Mouse (Mus musculus): Measurements from ENCODE around the gene Pou2f2.

The Pou2f2 gene

DNA sequence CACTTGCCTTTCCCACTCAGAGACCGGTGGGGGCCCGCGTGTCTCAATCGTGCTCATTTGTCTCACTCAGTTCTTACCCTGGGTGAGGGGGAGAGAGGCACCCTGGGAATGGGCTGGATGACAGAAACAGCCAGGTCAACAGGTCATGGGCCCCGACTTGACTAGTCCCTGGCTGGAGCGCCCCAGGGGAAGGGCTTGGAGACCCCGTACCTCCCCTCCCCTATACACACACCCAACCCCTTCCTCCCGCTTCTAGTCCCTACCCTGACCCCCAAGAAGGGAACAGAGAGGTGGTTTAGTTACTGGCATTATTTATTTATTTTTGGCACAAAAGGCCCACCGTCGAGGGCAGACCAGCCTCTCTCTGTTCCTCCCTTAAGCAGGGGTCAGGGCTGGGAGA, 91.0 kb downstream of the Pou2f2 start:
- DNase-seq = no peak

DNA sequence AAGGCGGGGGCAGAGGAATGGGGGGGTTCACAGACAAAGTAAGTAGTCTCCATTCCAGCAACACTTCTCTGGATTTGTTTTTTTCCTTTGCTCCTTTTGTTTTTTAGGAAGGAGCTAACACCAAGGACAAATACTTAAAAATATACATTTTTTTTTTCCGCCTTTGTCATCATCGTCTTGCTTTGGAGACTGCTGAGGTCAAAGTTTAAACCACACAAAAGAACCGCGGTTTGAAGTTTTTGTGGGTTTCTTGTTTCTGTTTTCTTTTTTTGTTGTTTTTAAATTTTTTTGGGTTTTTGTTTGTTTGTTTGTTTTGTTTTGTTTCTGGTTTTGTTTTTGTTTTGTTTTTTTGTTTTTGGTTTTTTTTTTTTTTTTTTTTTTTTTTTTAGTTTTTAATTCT, 91.6 kb downstream of the Pou2f2 start:
- DNase-seq = no peak

DNA sequence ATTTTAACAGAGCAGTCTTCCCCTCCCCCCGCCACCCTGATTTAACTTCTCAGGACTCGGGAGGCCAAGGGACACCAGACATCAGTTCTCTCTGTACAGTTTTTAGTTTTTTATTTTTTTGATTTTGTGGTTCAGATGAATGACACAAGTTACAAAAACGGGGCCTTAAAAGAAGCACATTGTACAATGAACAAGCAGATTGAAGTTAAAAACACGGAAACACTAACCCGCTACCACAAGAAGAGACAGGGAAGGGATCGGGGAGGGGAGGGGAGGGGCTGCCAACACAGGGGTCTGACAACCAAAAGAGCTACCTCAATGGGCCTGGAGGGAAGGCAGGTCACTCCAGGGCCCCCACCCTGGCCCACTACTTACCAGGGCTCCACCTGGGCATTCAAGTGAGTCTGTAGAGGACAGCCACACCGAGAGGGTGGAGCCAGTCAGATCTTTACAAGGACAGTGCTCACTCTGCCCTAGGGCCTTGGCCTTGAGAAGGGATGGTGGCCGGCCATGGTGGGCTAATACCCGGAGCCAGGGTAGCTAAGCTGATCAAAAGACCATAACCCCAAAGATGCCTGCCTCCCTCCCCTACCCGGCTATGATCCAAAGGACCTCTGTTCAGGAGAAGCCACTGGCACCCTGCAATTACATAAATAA, 92.1 kb downstream of the Pou2f2 start:
- DNase-seq = no peak

DNA sequence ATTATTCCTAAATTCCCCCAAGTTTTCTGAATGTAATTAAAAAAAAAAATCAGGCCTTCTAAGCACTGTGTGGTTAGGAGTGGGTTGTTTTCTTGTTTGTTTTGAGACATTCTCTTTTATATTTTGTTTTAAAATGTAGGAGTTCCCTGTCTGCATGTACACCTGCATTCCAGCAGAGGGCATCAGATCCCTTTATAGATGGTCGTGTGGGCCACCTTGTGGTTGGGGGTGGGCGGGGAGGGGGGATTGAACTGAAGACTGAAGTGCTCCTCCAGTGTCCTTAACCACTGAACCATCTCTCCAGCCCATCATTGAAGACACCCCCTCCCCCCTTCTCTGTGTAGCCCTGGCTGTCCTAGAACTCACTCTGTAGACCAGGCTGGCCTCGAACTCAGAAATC, 92.9 kb downstream of the Pou2f2 start:
- no peak for DNase-seq

DNA sequence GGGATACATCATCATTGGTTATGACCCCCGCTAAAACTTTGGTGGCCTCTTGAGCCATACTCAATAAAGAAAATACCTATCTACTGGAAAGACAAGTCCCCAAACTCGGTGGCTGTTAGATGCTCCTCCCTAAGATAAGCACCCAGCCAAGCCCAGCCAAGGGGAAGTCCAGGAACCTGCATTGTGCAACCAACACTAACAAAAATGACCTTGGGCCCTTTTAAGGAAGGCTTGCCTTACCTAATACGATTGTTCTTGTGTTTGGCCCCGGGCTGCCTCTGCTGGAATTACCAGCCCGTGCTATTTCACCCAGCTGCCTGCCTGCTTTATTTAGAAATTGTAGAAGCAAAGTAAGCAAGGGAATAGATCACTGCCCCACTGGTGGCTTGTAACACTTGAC, 94.9 kb downstream of the Pou2f2 start:
- DNase-seq = no peak

DNA sequence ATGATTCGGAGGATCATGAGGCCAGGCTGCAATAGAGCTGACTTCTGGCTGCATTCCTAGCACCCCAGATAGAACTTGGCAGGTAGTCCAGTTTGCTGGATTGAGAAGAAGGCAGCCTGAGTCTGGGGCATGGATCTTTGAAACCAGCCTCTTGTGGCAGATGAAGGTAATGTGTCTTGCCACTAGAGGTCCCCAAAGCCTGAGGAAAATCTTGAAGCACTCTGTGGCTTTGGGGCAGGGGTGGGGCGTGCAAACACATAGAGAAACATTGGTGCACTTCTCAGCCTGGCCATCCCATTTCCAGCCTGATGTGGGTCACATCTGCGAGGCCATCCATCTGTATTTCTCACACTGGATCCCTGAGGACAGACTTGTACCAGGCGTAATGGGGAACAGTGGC, 97.0 kb downstream of the Pou2f2 start:
- peak; percentile 77 for DNase-seq

DNA sequence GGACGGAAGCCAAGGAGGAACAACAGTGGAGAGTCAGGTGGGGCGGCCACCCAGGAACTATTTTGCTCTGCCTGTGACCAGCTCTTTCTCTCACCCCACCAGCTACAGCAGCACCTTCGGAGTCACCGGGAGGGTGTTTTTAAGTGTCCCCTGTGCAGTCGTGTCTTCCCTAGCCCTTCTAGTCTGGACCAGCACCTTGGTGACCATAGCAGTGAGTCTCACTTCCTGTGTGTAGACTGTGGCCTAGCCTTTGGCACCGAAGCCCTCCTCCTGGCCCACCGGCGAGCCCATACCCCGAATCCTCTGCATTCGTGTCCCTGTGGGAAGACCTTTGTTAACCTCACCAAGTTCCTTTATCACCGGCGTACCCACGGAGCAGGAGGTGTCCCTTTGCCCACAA, 99.1 kb downstream of the Pou2f2 start:
- DNase-seq = no peak

DNA sequence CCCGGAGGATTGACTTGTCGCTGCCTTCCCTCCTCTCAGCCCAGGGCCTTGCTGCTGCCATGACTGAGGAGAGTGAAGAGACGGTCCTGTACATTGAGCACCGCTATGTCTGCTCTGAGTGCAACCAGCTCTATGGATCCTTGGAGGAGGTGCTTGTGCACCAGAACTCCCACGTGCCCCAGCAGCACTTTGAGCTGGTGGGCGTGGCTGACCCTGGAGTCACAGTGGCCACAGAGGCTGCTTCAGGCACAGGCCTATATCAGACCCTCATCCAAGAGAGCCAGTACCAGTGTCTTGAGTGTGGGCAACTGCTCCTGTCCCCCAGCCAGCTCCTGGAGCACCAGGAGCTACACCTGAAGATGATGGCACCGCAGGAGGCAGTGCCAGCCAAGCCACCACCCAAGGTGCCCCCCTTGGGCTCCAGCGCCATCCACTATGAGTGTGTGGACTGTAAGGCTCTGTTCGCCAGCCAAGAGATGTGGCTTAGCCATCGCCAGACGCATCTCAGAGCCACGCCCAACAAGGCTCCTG, 100.0 kb downstream of the Pou2f2 start:
- no peak for DNase-seq

DNA sequence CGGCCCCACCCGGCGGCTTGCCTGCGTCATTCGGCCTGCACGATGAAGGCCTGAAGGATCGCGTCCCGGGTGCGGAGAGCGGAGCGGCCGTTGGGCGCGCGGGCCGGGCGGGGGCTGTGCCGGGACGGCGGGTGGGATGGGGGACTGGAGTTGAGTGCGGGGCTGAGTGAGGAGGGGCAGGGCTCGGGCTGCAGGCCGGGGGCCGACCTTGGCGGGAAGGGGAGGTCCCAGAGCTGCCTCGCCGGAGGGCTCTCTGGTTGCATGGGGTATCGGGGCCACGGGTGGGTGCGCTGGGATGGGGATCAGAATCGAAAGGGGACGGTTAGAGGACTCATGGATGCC, 102.1 kb downstream of the Pou2f2 start:
- no peak for DNase-seq

DNA sequence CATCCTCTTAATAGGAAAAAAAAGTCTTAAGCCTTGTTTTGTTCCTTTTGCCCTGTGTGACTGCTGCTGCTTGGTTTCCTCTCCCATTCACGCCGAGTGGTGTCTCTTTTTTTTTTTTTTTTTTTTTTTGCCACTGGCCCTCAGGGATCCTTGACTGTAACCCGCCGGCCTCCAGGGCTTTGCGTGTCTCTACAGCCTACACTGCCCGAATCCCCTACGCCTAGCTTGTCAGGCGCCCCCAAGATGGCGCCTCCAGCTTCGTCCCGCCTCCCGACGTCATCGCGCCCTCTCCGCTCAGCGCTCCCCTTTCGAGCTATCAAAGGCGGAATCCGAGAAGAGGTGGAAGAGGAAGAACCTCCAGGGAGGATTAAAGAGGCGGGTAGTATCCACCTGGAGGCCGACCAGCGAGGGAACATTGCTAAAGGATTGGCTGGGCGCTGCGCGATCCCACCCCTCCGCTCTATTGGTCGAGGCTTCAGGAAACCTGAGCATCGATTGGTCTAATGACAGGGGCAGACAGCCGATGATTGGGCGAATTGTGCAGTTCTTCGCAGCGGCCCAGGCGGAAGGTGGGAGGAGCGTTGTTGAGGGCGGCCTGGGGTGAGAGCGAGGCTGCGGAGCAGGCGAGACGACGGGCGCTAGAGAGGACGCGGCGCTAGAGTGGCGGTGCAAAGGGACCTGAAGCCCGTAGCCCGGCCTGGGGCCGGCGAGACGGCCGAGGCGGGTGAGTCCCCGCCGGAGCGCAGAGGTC, 102.7 kb downstream of the Pou2f2 start:
- DNase-seq = peak; percentile 99

DNA sequence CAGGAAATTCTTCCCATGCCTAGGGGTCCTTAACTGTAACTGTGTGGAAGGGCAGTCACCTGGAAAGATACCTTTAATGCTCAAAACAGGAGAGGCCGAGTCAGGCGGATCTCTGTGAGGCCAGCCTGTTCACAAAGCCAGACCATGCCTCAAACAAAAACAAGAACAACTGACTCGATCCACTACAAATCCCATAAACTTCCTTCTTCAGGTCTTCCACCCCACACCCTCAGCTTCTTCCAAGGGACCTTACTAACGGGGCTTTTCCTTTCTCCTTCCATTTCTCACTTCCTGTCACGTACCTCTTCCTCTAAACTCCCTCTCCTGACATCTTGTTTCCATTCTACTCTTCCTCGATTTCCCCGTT, 103.2 kb downstream of the Pou2f2 start:
- no peak for DNase-seq

DNA sequence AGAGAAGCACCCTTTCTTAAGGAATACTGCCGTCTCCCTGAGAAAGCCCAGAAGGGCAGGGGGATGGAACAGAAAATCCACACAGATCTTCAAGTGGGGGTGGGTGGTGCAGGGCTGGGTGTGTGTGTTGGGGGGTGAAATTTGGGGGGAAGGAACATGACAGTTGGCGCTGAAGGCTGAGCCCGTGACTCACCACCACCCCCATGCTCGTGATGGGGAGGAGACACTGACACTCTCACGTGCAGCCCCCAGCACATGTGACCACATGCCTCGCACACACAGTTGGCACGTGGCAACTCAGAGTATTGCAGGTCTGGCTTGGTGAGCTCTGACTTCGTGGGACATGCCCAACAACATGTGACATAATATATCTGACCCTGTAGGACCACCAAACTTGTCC, 105.6 kb downstream of the Pou2f2 start:
- no peak for DNase-seq

DNA sequence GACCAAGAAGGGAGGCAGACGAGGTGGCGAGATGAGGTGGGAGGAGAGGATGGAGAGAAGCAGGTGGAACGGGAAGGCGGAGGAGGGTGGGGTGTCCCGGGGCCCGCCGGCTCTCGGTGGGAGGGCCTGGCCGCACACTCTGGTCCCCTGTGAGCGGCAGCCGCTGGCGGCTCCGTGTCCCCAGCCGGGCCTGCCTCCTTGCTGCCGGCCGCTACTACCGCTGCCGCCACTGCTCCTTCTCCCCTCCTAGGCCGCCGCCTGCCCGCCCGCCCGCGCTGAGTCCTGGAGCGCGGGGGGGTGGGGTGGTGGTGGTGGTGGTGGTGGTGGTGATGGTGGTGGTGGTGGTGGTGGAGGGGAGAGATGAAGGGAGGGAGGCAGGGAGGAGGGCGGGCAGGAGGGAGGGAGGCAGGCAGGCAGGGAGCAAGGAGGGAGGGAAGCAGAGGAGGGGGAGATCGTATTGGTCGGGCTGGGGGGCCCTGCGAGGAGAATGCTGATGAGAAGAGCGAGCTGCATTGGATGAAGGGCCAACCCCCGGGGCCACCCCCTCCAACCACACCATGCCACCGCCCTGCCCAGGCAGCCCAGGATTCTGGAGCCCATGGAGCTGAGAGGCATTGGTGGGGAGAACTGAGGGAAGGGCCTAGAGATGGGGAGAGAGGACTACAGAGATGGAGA, 106.7 kb downstream of the Pou2f2 start:
- DNase-seq = peak; percentile 54

DNA sequence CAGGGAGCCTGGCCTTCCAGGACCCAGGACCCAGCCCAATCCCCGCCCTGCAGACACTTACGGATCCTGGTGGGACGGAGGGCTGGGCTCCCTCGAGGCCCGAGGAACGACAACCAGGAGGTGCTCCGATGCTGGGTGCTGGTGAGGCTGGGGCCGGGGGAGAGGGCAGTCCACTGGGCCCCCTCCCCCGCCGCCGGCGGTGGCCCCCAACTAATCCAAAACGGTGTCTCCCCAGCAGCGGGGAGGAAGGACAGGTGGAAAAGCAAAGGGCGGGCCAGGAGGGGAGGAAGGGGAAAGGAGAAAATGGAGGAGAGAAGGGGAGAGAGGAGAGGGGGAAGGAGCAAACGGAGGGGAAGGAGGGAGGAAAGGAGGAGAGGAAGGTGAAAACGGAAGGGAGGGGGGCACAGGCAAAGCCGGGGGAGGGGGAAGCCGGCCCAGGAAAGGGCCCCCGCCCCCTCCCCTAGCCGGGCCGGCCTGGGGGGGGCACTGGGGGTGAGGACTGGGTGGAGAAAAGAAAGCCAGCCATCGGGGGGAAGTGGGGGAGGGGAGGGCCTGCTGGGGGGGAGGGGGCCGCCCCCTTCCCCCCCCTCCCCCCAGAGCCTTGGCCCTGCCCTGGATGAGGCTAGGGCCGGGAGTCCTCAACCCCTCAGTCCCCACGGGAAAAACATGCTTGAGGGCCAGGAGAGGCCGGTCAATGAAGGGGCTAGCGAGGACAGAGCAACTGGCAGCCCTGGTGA, 107.4 kb downstream of the Pou2f2 start, which contains the start of the genes Grik5 and Zfp574:
Grik5 (minus strand) TSS at position 368 of the 737 bp plus-strand sequence.
Zfp574 (plus strand) TSS at position 589 of the 737 bp plus-strand sequence.
- peak; percentile 33 for DNase-seq

DNA sequence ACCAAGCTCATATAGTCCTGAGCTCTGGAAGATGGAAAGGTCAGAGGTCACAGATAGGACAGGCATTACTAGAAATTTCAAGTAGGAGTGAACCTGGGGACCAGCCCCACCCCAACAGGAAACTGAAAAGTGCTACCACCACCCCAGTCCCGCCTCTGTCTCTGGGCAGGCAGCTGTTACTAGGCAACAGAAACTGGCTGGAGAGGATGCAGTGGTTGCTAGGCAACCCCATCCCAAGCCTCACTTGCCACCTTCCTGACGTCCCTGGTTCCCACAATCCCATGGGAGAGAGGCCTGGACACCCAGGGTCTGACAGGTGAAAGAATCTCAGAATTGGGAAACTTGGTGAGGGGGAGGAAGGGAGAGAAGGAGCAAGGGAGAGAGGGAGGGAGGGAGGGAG, 110.8 kb downstream of the Pou2f2 start:
- DNase-seq = no peak

DNA sequence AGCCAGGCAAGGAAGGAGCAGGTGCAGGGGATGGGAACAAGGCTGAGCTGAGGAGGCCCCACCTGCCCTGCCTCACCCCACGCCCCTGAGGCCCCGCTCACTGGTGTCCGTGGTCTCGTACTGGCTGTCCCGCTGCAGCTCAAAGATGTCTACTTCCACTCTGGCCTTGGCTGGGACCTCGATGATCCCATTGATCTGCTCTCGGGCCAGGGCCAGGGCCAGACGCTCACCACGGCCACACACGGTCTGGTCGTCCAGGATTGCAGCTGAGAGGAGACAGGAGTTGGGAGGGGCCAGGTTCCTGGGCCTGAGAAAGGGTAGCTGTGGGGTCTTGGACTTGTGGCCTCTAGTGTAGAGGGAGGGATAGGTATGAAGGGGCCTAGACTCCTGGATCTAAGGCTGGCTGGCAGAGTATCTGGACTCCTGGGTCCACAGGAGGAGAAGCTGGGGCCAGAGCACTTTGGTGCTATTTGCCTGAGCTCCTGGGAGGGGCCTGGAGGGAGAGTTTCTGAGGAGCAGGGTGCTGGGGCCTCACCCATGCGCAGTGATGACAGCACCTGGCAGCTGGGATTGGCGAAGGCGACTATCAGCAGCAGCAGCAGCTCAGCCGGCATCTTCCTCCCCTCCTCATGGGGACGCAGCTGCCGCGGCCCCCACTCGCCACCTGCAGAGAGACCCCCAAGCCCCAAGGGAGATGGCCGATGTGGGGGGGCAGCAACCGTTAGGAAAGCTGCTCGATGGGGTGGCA, 111.4 kb downstream of the Pou2f2 start:
- DNase-seq = no peak

DNA sequence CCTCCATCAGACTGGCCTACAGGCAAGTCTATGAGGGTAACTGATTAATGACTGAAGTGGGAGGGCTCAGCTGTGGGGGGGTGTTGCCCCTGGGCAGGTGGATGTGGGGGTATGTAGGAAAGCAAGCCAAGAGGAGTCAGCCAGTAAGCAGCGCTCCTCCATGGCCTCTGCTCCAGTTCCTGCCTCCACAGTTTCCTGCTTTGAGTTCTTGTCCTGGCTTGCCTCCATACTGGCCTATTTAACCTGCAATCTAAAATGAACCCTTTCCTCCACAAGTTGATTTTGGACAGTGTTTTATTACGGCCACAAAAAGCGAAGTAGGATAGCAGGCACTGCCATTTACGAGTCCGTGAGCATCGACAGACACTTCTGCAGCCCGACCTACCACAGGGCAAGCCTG, 112.2 kb downstream of the Pou2f2 start:
- DNase-seq = no peak

DNA sequence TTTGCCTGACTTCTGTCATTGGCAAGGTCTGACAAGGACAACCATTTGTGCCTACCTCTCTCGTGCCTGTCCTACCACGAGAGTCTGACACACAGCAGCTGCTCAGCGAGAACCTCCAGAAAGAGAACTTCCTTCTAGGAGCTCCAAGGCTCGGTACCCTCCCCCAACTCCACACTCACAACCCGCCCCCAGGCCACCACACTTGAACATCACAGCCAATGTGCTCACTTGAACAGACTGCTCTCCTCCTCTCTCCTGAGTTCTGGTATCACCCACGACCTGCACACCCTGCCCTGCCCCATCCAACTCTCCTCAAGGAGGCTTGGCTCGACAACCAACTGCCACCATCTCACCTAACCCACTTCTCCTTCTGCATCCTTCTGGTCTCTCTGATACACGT, 115.6 kb downstream of the Pou2f2 start:
- DNase-seq = no peak

DNA sequence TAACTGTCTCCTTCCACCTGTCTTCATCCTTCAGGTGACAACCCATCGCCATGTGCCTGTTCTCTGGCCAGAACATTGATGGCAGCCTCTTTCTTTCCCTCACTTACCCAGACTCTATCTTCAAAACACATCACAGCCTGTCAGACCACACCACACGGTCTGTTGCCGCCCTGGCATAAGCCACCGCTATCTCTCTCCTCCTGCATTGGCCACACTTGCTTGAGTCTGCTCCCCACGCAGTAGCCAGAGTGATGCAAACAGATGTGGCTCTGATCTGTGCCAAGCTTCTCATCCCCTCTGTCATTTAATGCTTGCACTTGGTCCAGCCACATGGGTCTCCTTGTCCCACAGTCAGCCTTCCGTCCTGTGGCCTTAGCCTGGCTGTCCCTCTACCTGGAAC, 116.2 kb downstream of the Pou2f2 start:
- DNase-seq = no peak

DNA sequence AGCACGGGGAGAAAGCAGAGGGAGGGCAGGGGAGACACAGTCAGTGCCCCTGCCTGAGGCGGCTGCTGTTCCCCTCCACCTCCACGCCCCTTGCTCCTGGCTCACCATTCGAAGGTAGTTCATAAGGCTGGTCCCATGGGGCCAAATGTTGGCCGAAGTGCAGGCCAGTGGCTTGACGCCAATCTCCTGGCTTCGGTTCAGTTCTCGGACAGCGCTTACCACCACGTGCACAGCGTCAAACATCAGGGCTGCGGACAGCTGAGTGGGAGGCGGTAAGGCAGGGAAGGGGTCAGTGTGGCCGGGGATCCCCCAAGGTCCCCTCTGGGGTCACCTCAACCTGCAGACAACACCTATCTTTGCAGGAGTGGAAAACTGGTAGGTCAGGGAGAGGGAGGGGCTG, 120.7 kb downstream of the Pou2f2 start:
- DNase-seq = no peak

DNA sequence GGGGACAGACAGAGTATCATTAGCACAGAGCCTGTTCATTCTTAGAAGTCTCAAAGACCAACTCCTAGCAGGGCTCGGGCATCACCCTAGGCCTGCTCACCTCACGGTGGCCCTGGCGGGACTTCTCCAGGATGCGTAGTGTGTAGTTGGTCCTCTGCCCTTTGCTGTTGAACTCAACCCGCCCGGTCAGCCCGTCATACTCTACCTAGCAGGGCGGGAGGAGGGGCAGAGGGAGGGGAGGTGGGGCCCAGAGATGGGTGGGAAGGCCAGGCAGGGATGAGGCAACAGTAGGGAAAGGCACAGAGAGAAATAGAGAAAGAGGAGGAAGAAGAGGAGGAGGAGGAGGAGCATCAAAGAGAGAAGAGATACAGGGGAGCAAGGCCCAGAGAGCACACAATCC, 121.1 kb downstream of the Pou2f2 start:
- no peak for DNase-seq

DNA sequence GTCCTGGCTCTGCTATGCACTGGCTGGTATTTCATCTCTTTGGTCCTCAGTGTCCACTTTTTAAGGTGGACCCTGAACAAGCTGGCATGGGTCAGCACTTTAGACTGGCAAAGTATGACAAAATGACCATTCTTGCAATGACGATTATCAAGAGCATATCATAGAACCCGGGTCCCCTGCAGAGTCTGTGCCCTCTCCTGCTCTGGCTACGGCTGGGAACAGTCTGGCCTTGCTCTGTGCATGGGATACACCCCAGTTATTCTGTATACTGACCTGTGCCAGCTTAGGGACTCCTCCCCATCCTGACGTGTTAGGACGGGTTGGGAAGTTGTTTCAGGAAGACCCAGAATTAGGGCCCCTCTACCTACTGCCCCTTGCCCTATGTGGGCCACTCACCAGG, 121.6 kb downstream of the Pou2f2 start:
- no peak for DNase-seq

DNA sequence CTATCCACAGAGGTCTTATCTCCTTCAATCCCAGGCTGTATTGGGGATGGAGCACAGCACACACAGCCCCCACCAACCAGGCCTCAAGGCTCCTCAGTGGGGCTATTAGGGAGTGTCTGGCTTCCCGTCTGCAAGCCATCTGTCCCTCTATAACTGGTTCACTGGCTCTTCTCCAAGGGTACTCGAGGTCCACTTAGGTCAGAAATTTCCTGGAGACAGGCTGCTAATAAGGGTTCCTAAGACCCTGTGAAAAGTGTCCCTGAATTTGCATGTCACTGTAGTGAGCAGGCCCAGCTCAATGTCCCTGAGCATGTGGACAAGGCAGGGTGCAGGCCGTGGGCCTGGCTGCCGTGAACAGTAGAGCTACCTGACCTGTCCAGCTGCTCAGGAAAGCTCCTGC, 122.6 kb downstream of the Pou2f2 start:
- DNase-seq = peak; percentile 25

Measured in lung, postnatal 10 days (tissue).